Mouse (Mus musculus) heart, postnatal 10 days (tissue): ENCODE data around the gene Gng12. TPM values are rescaled to one million over a fixed set of nuclear protein-coding genes. Genes with fewer than 3 reads are reported as not detected.

ENCODE experiments used
- DNase-seq, 2 experiments: peaks; one replicate each; pipeline ENCODE4 v3.0.0; 2021
- intact Hi-C: fragments of 180-260 bp; cut with DNase I; formaldehyde crosslinking; loops from one replicate; pipeline ENCODE4 v1.15.1; 2025
- total RNA-seq, 2 experiments: library from RNA; stranded (reverse); gene quantifications; 2 replicates each; pipeline ENCODE4 v1.2.3; 2021

The Gng12 gene
- total RNA-seq, 2 experiments from 2014 or later = 63.9 to 66.8 TPM

DNA sequence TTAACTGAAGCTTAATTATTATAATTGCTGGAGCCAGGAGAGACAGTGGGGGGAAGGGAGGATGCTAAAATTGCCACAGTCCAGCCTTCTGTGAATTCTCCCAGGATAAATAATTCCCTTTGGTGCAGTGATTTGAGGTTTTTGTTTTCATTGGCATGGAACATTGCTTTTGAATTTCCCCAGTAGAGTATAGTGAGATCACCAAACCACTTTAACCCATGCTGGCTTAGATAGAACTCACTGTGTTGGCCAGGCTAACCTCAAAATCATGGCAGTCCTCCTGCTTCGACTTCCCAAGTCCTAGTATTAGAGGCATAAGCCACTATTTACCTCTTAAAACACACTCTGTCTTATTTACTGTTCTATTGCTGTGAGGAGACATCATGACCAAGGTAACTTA lies 17.2 kb downstream of the Gng12 start:
- DNase-seq = no peak
- intact Hi-C loops = no loop called here

DNA sequence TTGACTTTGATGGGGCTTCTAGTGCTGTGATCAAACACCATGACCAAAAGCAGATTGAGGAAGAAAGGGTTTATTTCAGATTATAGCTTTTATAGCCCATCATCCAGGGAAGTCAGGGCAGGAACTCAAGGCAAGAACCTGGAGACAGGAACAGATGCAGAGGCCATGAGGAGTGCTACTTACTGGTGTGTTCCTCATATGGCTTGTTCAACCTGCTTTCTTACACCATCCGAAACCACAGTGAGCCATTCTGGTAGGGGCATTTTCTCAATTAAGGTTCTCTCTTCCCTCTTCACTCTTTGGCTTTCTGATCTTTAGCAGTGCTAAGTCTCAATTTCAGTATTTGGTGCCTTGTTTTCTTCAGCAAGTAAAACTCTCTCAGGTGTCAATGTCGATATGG lies 19.4 kb downstream of the Gng12 start:
- no peak for DNase-seq
- intact Hi-C loops = no loop called here

DNA sequence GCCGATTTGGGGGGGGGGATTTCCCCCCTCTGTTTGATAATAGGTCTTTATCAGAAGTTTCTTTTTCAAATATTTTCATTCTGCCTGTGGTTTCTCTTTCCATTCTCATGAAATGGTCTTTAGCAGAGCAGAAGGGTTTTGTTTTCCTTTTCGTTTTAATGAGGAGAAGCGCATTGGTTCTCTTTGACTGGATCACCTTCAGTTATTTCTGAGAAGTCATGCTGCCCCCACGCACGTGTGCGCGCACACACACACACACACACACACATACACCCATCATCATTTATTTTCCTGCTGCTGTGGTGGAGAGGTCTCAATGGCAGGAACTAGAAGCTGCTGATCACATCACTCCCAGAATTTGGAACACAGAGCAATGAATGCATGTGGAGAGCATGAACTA lies 20.8 kb downstream of the Gng12 start:
- DNase-seq = no peak
- intact Hi-C loops = no loop called here

DNA sequence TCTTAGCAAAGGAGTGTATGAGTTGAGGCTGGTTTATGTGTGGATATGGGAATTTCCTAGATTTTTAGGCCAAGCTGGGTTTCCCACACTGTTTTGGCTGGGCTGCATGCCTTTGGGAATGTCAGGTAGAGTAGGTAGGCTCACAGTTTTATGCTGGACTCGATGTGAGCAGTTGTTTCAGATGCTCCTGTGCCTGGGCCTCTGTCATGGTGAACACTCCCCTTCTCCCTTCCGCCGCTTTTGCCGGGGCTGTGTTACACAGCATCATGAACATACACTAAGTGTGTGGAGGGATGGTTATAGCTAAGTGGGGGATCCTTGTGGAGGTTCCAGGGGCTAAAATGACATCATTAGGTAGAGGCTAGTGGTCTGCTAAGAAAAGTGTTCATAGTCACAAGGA lies 24.6 kb downstream of the Gng12 start:
- no peak for DNase-seq

DNA sequence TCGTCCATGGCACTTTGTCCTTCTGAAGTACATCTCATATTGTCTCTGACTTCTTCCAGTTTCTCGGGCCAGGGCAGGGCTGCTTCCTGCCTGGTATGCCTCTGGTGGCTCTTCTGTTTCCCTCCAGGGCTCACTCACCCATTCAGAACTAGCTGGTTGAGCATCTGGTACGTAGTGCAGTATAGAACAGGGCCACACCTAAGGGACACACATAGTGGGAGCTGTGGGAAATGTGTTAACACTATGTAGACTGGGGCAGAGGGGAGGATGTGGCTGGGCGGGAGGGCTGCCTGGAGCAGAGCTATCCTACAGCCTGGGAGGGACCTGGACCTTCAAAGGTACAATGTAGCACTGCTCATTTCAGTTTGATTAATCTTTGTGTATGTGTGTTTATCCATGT lies 25.6 kb downstream of the Gng12 start:
- DNase-seq = no peak
- intact Hi-C loops = no loop called here

More for the DNA sequence above, 24.6 kb downstream of the Gng12 start:
- intact Hi-C loops = no loop called here

DNA sequence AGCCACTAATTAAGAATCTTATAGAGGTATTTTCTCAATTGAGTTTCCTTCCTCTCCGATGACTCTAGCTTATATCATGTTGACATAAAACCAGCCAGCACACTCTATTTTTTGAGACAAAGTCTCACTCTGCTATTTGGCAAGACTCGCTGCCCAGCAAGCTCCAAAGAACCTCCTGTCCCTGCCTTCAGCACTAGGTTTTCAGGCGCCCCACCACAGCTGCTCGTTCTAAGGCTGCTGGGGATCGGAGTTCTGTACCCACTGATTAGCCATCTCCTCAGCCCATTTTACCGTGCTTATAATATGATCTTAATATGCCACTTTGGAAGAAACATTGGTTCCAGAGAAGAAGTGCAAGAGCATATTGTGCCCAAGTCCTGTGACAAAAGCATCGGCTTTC lies 26.3 kb downstream of the Gng12 start:
- intact Hi-C loops = no loop called here
- no peak for DNase-seq

DNA sequence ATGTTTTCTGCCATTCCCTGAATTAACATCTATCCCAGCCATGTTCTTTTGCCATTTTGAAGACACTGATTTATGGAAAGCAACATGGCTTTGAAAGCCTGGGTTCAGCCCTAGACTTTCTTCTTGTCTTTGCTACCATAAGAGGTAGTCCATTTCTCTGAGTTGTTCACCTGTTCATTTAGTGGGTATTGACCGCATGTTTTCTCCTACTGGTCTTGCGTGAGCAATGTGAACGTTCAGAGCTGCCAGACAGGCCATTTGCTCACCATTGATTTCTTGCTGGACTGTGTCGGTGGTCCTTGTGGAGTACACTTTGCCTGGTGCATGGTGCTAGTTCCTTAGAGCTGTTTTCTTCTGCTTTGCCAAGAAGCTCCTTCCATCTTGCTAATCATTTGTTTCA lies 27.7 kb downstream of the Gng12 start:
- intact Hi-C loops = no loop called here

DNA sequence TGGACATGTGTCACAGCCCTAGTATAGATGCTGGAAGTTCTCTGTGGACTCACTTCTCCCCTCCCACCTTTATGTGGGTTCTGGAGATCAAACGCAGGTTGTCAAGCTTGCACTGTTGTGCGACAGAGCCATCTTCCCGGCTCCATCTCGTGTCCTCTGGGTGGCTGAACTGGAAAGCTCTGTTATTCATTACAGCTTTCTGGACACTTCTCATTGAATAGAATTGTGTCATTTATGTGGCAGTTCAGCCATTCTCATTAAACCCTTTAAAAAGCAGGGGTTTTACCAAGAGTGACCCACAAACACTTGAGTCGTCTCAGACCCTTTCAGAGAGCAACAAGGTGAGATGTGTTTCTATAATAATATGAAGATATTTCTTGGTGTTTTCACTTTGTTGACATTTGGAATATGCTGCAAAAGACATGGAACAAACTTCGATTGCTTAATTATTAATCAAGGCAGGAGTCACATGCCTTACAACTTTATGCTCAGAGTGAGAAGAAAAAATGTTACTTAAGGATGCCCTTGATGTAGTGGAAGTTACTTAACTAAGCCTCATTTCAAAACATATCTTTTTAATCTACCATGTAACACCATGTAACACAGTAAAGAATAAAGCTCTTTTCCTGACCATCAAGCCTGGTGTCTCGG lies 28.2 kb downstream of the Gng12 start:
- DNase-seq = no peak
- intact Hi-C loops = no loop called here

More for the DNA sequence above, 27.7 kb downstream of the Gng12 start:
- DNase-seq = no peak

DNA sequence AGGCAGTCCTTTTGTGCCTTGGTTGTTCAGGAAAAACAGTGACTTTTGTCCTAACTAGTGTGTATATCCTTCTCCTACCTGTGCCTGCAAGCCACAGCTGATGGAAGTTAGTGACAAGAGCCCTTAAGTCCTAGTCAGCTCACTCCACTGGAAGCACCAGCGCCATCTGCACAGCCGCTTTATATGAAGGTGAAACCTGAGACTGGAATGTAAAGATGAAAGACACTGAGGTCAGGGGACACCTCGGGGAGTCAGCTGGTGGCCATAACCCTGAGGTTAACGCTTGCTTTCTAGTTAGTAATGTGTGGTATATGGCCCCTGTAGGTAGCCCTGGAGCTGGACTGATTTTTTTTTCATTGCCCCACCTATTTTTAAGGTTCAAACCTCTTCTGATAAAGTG lies 30.1 kb downstream of the Gng12 start:
- no peak for DNase-seq
- intact Hi-C loops = no loop called here

DNA sequence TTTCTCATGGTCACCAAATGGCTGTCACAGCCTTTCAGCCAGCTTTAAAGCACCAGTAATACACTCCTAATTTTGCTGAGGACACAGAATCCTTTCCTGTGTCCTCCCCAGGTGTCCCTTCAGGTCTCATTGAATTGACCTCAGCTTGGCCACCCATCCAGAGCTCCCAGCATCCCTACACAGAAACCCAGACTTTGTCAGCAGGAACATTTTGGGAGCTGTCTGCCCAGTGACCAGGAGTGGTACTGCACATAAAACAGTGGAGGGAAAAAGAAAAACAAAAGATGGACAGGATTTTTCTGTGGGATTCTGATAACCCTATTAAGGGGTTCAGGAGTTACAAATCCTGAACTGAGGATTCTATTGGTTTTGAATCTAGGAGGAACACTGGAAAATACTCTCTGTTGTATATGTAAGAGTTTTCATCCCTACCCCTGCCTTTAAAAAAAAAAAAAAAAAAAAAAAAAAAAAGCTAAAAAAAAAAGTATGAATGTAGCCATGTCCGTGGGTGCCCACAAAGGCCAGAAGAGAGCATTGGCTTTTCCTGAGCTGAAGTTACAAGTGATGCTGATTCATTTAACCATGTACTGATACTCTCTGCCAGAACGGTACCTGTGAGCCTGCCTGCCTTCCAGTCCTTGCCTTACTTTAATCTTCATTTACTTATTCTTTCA lies 32.9 kb downstream of the Gng12 start:
- intact Hi-C loops = no loop called here
- no peak for DNase-seq

DNA sequence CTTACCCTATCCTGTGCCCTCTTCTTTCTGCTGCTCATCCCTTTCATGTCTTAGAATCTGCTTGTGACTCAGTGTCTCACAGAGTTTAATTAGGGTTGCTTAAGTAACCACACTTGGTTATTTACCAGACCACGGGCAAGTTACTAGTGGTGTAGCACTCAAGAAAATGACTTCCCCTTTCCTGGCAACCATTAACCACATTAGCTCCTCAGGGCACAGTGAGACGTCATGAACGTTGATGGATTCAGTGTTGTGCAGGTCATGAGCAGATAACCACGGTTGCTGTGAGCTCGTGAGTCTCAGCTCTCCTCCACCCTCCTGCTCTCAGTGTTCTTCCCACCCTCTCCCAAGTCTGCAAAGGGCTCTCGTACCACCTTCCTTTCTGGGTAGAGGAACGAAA lies 33.5 kb downstream of the Gng12 start:
- DNase-seq = no peak
- intact Hi-C loops = no loop called here

DNA sequence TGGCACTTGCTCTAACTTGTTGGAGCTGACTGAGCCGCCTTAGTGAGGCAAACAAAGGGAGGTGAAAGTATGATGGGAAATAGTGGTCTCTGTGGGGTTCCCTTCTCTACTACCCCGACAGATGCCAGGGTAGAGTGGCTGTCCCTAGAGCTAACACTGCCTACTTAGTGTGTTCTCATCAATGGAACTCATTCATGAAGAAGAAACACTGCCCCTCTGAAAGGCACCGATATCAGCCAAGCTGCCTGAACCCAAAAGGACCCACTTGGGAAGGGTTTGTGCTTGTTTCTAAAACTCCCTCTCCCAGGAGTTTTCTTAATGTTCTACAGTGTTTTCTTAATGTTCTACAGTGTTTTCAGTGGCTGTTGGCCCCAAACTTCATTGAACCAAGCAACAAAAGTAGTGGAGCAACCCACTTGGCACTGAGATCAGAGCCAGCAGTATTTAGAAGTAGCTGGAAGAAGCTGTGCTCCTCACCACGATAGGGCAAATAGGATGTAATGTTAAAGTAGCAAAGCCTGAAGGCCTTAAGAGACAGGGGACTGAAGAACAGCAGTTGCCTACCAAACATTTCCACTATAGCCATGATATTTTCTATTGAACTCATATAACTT lies 36.1 kb downstream of the Gng12 start:
- DNase-seq = no peak
- intact Hi-C loops = no loop called here

DNA sequence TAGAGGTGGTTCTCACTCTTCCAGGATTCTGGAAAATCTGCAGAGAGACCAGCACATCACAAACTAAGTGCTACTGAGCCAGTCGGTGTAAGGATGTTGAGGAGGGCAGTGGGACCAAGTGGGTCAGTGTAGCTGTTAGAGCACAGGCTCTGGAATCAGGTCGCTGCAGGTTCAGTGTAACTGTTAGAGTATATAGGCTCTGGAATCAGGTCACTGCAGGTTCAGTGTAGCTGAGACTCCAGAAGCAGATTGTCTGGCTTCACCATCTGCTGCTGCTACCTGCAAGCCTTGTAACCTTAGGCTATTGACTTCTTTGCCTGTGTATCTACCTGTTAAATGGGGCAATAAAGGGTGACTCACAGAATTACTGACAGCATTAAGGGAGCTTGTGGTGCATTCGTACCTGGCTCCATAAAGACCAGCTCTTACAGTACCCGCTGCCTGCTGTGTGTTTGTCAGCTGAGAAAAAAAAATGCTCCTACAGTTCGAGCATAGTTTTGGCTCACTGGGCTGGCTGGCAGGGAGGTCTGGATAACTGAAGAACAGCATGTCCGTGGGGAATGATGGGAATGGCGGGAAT lies 44.5 kb downstream of the Gng12 start:
- DNase-seq = no peak

DNA sequence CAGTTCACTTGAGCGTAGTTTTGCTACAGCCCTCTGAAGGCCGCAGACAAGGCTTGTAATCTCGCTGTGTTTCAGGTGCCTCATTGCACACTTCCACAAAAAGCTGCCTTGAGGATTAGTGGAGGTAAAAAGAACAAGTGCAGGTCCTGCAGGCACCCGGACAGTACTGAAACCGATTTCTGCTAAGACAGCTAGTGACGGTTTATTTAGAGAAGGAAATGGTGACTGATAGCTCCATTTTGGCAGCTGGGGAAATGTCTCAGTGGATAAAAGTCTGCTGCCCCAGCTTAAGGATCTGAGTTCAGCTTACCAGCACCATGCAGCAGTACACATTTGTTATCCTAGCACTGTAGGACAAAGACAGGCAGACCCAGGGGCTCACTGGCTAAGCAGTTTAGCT lies 45.6 kb downstream of the Gng12 start:
- no peak for DNase-seq
- intact Hi-C loops = no loop called here

More for the DNA sequence above, 44.5 kb downstream of the Gng12 start:
- intact Hi-C loops = no loop called here

DNA sequence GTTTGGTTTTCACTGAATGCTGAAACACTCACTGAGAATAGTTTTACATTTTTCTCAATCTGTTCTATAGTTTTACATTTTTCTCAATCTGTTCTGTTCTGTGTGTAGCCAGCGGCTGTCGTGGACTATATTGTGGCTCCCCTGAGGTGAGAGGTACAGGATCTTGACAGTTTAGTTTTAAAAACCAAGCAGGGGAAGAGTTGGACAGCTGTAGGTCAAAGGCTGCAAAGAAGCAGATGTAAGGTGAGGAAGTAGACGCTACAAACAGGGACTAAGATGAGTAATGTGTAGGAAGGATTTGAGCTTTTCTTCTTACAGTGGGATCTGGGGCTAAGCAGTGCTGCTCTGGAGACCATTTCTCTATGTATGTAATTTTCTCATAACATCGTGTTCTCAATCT lies 46.6 kb downstream of the Gng12 start:
- intact Hi-C loops = no loop called here
- DNase-seq = no peak

DNA sequence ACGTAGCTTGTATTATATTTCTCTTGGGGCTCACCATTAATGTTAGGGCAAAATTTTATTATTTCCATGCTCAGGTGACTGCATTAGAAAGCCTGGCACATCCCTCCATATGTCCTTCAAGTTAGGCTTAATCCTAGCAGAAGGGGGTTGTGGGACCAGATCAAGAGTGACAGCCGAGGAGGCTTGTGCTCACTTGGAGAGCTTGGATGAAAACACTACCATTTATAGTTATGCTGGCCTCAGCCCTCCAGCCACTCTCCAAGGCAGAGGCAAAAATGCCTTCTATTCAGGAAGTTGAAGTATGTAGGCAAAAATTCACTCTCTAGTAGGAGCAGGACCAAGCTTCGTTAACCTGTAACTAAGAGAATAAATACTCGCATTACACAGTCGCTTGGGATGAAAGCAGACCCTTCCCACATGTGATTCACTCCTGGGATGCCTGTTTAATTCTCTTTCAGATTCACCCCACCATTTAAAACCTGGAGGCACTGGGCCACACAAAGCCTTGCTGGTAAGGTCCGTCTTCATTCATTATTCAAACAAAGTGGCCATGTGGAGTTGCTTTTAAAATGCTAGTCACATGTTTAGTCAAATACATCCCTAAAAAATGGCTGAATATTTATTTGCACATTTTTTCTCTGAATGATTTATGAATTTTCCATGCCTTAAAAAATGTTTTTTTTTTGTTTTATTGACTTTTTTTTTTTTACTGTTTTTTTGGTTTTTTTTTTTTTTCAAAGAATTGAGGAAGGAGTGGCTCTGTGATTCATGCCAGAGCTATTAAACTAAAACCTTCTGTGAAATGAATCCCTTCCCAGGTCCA lies 47.4 kb downstream of the Gng12 start:
- intact Hi-C loops = no loop called here
- no peak for DNase-seq

DNA sequence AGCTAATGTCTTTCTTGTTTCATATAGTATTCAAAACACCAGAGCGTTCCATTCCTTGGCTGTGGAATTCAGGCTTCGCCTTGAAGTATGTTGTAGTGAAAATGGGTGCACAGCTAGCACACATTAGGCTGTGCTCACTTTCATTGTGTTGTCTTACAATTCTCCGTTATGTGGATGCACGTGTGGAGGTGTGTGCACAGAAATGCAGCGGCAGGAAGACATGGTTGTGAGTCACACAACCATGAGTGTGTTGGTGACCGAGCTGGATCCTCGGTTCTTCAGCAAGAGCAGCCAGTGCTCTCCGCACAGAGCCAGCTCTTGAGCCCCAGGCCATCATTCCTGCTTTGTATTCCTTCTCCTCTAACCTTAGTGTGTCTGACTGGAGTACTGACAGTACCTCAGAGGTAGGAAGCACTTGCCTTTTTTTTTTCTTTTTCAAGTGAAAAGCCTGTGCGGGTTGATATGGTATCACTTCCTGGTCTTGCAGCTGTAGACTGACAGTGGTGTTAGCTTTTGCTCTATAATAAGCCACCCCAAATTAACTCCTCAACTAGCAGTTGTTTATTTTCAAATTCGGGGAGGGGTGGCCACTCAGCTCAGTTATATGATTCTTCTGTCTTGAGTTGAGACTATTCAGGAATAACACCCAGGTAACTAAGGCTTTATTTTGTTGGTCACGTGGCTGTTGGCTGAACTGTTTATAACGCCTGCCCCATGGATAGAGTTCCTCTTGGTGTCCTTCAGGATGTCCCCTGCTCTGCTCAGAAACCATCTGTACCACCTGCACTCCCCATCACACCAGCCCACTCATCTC lies 48.2 kb downstream of the Gng12 start:
- intact Hi-C loops = no loop called here

DNA sequence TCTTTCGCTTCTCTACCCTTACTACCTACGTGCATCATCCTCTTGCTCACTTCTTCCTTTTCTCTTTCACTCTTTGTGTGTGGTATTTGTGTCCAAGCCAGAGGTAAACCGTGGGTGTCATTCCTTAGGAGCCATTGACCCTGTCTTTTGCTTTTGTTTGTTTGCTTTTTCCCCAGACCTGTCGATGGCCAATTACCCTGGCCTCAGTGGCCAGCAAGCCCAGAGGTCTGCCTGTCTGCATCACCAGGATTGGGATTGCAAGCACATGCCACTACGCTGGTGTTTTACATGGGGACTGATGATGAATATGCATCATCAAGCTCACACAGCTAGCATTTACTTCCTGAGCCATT lies 48.8 kb downstream of the Gng12 start:
- no peak for DNase-seq
- intact Hi-C loops = no loop called here

More for the DNA sequence above, 48.2 kb downstream of the Gng12 start:
- DNase-seq = no peak

DNA sequence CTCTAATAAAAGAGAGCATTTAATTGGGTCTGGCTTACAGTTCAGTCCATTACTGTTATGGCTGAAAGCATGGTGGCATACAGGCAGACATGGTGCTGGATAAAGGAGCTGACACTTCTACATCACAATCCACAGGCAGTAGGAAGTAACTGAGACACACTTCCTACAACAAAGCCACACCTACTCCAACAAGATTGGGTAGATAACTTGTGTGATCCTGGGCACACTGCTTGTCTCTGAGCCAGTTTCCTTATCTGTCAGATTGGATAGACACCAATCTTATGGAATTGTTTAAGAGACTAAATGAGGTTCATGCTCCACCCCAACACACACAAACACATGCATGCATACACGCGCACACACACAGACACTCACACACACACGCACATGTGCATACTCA lies 51.9 kb downstream of the Gng12 start:
- no peak for DNase-seq
- intact Hi-C loops = no loop called here

DNA sequence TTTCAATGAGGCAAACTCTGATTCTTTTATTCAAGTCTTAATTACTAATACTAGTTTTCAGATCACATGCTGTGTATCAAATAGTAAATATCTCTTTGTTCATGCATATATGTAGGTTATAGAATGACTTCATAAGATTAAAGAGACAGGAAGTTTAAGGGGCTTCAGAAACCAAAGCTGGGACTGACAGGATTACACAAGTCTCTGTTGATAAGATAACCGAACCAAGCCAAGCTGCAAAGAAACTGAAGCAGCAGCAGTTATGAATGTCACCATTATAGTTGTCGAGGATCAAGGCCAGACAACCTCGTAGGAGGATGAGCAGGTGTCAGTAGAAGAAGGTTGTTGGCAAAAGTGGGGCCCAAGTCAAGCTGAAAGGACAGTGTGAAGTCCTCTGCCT lies 52.7 kb downstream of the Gng12 start:
- intact Hi-C loops = no loop called here
- DNase-seq = no peak
